Mouse (Mus musculus) lung, postnatal 0 days (tissue): ENCODE measurements around the gene Rmnd5b.
A peak's percentile ranks its signal among the peaks of the same experiment; 100 is the strongest.

ENCODE experiments used
- CTCF ChIP-seq: IDR thresholded peaks from 2 replicates; pipeline ENCODE4 v1.5.1; 2016; ENCODE audit warnings: antibody characterized with exemption, mild to moderate bottlenecking
- EP300 ChIP-seq: IDR thresholded peaks from 2 replicates; pipeline ENCODE4 v1.6.1; 2016; ENCODE audit warnings: antibody characterized with exemption, mild to moderate bottlenecking, control low read depth

DNA sequence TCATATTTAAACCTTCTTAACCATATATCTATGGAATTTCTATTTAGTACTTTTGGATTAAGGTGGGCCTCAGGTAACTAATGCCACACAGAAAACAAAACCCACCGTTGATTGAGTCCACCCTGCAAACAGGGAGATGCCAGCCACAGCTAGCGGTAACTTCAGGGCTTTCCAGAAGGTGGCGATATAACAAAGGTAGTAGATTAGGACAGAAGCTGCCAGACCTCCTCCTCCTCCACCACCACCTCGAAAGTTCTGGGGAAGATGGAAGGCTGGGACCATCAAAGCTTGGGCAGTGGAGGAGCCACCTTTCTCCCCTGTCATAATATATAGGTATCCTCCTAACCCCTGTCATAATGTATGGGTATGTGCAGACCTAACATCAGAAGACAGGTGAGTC lies 18.0 kb downstream of the Rmnd5b start:
- TF ChIP-seq CTCF (peak; percentile 91), EP300 (no peak)
